Mouse (Mus musculus) erythroblast, embryonic 14.5 days (primary cell): ENCODE measurements at regions not wholly inside any gene's neighbourhood (a gene's known extent, or its start where the extent isn't known, plus 50 kb on each side); places are given as distances from the start of the nearest gene placed in this dataset.

Experiments used
- H3K27me3 ChIP-seq: 2 replicates; pipeline ENCODE4 v1.6.1; 2012; ENCODE audit warnings: inconsistent platforms; ENCODE audit not compliant: control insufficient read depth
- H3K36me3 ChIP-seq: 2 replicates; pipeline ENCODE4 v1.6.1; 2012; ENCODE audit warnings: mild to moderate bottlenecking, inconsistent platforms; ENCODE audit not compliant: control insufficient read depth
- H3K4me1 ChIP-seq: 2 replicates; pipeline ENCODE4 v1.6.1; 2012; ENCODE audit warnings: inconsistent platforms; ENCODE audit not compliant: control insufficient read depth
- H3K4me3 ChIP-seq: replicated peaks from 2 replicates; pipeline ENCODE3; 2012; ENCODE audit warnings: moderate library complexity, mild to moderate bottlenecking, inconsistent platforms
- H3K9me3 ChIP-seq: 2 replicates; pipeline ENCODE4 v1.6.1; 2012; ENCODE audit warnings: low read length, inconsistent platforms, mixed read lengths; ENCODE audit not compliant: control insufficient read depth
- GATA1 ChIP-seq: IDR thresholded peaks from 2 replicates; pipeline ENCODE4 v1.6.1; 2012; ENCODE audit warnings: low read length, inconsistent platforms, mixed read lengths
- TAL1 ChIP-seq: IDR thresholded peaks from 3 replicates; pipeline ENCODE4 v1.6.1; 2012; ENCODE audit warnings: low read length, inconsistent platforms, mixed read lengths

DNA sequence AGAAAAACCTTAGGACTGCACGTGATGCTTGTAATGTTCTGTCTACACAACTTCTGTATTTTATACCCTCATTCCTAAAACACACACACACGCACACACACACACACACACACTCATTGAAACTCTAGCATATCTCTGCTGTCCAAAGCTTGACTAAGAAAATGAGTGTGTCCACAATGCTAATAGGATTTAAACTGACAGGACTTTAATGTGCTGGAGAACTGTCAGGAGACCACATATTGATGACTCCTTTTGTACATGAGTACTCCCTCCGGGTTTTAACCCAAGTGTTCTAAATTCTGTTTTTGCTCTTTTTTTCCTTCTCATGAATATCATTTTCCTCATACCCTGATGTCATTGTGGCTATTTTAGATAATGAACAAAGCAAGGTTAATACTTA lies 283.4 kb downstream of the Kctd12 start:
- Histone ChIP-seq H3K36me3 (no peaks in the 10 kb centered on the region), H3K27me3 (no peaks in the 10 kb centered on the region), H3K4me3 (no peak overlapping the region), H3K9me3 (no peaks in the 10 kb centered on the region; the same call in 1 of the 2 replicates), H3K4me1 (no peaks in the 10 kb centered on the region)
- TF ChIP-seq TAL1 (no peak), GATA1 (no peak)

DNA sequence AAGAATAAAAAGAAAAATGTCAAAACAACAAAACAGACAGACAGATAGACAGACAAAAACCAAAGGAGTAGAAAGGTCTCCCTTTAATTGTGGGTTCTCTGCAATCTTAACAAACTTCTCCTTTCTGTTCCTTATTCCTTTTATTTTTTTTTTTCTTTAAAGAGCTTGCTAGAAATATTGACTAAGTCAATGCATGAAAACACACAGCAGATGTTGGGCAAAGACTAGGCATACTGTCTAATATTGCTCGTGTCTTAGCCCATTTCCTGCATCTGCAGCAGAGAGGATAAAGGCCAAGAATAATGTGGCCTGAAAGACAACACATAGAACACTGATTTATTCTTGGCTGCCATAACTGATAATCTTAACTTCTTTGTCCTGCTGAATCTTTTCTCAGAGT lies 295.6 kb downstream of the Kctd12 start:
- no peak for TF ChIP-seq GATA1
- no peak for TF ChIP-seq TAL1
- Histone ChIP-seq H3K27me3 (no peaks in the 10 kb centered on the region), H3K9me3 (peaks cover 3% of the 10 kb centered on the region; the same call in 1 of the 2 replicates), H3K4me1 (no peaks in the 10 kb centered on the region), H3K4me3 (no peak overlapping the region), H3K36me3 (no peaks in the 10 kb centered on the region)

DNA sequence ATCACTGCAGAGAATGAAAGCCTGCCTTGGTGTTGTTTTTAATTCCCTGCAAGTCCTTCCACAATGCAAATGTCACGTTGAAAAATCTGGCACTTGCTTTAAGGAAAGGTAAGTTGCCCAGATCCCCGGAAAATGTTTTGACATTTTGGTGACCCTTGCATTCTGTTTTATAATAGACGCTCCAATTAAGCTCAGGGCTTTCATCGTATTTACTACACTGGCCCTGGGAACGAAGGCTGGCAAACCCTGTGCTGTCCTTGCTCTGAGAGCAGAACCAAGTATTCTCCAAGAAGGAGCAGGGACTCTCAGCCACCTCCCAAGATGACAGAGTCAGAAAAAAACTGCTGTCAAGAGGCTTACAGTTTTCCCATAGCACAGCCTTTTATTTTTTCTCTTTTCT lies 305.9 kb downstream of the Kctd12 start:
- H3K9me3 ChIP-seq: peaks cover 5% of the 10 kb centered on the region; the same call in 1 of the 2 replicates
- no peaks in the 10 kb centered on the region for H3K27me3 ChIP-seq
- TF ChIP-seq GATA1 (no peak), TAL1 (no peak)
- no peaks in the 10 kb centered on the region for H3K4me1 ChIP-seq
- no peak overlapping the region for H3K4me3 ChIP-seq
- H3K36me3 ChIP-seq: no peaks in the 10 kb centered on the region

DNA sequence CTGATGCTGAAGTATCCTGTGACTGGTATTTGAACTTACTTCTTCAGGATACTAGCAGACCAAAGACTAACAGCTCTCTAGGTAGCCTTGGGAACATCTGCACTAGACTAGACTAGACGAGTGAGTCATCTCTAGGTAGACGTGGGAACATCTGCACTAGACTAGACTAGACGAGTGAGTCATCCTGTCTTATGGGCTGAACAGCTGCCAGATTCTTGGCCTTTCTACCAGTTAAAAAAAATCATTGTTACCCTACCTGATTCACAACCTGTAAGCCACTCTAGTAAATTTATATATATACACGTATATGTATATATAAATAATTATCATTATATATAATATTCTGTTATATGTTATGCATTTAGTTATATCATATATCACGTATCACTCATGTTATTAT lies 307.8 kb downstream of the Kctd12 start:
- H3K36me3 ChIP-seq: no peaks in the 10 kb centered on the region
- peaks cover 5% of the 10 kb centered on the region; the same call in 1 of the 2 replicates for H3K9me3 ChIP-seq
- no peaks in the 10 kb centered on the region for H3K27me3 ChIP-seq
- no peaks in the 10 kb centered on the region for H3K4me1 ChIP-seq
- TF ChIP-seq GATA1: no peak
- no peak for TF ChIP-seq TAL1
- no peak overlapping the region for H3K4me3 ChIP-seq

DNA sequence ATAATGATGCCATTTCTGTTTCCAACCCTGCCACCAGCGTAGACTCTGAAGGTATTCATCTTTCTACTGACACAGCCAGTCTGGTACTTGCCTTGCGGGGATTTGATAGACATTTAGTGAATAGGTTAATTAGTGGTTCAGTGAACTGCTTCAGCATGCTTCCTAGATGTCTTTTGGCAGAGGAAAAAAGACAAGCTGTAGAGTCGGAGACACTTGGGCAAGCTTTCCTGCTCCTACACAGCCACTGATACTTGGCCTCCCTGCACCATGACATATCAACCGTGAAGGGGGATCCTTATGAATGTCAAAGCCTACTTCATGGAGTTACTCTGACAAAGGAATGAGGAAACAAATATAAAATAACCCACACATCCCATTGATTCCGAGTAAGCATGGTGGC lies 308.7 kb downstream of the Kctd12 start:
- TF ChIP-seq GATA1 (no peak), TAL1 (no peak)
- H3K4me3 ChIP-seq: no peak overlapping the region
- H3K36me3 ChIP-seq: no peaks in the 10 kb centered on the region
- no peaks in the 10 kb centered on the region for H3K27me3 ChIP-seq
- H3K4me1 ChIP-seq: no peaks in the 10 kb centered on the region
- peaks cover 5% of the 10 kb centered on the region; the same call in 1 of the 2 replicates for H3K9me3 ChIP-seq

DNA sequence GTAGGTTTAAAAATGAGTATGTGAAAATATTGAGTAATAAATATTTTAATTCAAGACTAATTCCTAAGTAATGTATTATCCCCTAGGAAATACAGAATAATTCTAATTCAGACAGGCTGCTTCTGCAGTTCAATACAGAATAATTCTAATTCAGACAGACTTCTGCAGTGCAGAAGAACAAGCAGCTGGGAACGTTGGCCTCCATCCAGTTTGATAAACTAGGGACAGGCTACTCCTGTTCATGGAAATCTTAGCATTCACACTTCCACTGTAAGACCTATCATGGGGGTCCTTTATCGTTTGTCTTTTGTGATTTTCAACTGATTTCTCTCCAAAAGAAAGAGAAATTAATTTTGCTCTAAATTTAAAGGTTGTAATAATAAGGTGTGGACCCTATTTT lies 319.2 kb downstream of the Kctd12 start:
- Histone ChIP-seq H3K27me3 (no peaks in the 10 kb centered on the region), H3K9me3 (peaks cover 5% of the 10 kb centered on the region; the same call in 1 of the 2 replicates), H3K4me1 (no peaks in the 10 kb centered on the region), H3K36me3 (no peaks in the 10 kb centered on the region), H3K4me3 (no peak overlapping the region)
- TF ChIP-seq TAL1 (no peak), GATA1 (no peak)

DNA sequence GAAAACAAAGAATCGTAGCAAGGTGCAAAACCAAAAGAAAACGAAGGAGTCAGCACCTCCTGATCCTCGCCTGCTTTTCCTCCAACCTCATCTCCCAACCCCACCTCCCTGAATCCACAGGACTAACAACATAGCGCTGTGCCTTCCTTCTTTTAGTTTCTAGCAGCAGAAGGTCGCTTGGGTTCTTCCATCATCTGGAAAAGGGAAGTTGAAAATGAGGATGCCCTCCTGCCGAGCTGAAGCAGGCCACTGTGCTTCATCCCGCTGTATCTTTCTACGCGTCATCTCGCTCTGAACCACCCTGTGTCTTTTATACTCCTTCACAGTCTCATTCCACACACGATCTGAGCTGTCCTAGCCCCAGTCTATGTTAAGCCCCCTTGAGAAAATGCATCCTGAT lies 322.1 kb downstream of the Kctd12 start:
- no peaks in the 10 kb centered on the region for H3K4me1 ChIP-seq
- no peak for TF ChIP-seq TAL1
- TF ChIP-seq GATA1: no peak
- H3K9me3 ChIP-seq: peaks cover 5% of the 10 kb centered on the region; the same call in 1 of the 2 replicates

DNA sequence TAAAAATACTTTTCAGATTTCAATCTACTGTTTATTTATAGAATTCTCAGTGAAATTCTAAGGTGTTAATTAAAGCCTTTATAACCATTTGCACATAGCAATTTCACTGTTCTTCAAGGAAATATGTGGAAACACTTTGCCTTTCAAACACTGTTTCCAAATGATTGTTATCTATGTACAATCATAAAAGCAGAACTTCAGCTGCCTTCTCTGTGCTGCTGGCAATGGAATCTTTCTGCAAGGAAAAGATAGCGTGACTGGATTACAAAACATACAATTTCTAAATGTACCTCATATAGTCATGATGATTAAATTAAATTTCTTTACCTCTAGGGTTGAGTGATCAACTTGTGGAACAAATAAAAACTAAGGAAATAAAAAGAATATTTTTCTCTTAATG lies 326.2 kb downstream of the Kctd12 start:
- H3K9me3 ChIP-seq: peaks cover 7% of the 10 kb centered on the region; the same call in 1 of the 2 replicates
- no peaks in the 10 kb centered on the region for H3K36me3 ChIP-seq
- no peaks in the 10 kb centered on the region for H3K4me1 ChIP-seq
- TF ChIP-seq GATA1 (no peak), TAL1 (no peak)
- H3K27me3 ChIP-seq: no peaks in the 10 kb centered on the region
- no peak overlapping the region for H3K4me3 ChIP-seq

More for the DNA sequence above, 322.1 kb downstream of the Kctd12 start:
- Histone ChIP-seq H3K4me3 (no peak overlapping the region), H3K27me3 (no peaks in the 10 kb centered on the region), H3K36me3 (no peaks in the 10 kb centered on the region)

DNA sequence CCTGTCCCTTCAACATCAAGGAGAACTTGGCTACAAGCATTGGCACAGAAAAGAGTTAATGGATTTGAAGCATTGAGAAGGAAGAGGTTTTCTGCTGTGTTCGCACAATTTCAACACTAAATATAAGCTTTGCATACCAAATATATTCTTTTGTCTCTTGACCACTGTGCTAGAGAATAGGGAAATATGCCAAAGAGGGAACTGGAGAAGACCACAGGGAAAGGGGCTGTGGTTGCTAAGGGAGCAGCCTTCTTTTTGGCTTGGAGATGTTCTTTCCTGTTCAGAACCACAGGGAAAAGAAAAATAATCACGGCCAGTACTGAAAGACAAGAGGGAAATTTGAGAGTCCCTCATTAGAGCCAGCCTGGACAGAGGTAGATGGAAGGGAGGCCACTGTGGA lies 352.8 kb downstream of the Kctd12 start:
- TF ChIP-seq GATA1 (no peak), TAL1 (no peak)
- H3K4me3 ChIP-seq: no peak overlapping the region
- no peaks in the 10 kb centered on the region for H3K27me3 ChIP-seq
- H3K4me1 ChIP-seq: no peaks in the 10 kb centered on the region
- H3K36me3 ChIP-seq: no peaks in the 10 kb centered on the region
- no peaks in the 10 kb centered on the region for H3K9me3 ChIP-seq

DNA sequence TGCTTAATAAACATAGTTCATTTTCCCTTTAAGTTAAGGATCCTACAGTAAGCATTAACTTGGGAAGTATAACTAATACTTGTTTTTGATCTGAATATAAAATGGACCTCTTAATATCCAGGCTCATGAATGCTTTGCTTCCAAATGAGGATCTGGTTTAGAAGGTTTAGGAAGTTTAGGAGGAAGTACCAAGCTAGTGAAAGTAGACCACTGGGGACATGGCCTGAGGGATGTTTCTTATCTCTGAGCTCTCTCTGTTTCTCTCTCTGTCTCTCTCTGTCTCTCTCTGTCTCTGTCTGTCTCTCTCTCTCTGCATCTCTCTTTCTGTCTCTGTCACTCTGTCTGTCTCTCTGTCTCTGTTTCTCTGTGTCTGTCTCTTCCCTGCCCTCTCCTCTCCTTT lies 360.9 kb downstream of the Kctd12 start:
- Histone ChIP-seq H3K36me3 (no peaks in the 10 kb centered on the region), H3K4me3 (no peak overlapping the region), H3K9me3 (no peaks in the 10 kb centered on the region), H3K27me3 (no peaks in the 10 kb centered on the region), H3K4me1 (no peaks in the 10 kb centered on the region)
- TF ChIP-seq GATA1: no peak
- TF ChIP-seq TAL1: no peak
